Mouse (Mus musculus): ENCODE results near the gene Gm2056.
"Not testable (repeated sequence)": the region's sequence is repeated elsewhere in the genome, so short reads cannot be mapped to it uniquely, and the experiment has no call there.

The Gm2056 gene

DNA sequence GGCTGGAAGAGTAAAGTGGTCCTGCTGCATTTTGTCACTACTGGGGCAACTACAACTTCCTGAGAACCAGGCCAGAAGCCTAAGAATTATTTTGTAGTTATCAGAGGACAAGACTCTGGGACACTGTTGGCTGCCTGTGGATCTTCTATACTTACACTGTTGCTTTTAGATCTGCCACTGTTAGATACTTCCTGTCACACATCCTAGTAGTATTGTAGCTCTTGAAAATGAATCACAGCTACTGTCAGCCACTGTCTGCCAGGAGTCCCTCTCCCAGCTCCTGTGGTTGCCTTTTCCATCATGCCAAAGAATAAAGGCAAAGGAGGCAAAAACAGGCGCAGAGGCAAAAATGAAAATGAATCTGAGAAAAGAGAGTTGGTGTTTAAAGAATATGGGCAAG lies at the start of gene Gm2056:
Gm2056 (plus strand) TSS at position 301 of the 400 bp plus-strand sequence.
- CTCF ChIA-PET, result not testable (repeated sequence)

DNA sequence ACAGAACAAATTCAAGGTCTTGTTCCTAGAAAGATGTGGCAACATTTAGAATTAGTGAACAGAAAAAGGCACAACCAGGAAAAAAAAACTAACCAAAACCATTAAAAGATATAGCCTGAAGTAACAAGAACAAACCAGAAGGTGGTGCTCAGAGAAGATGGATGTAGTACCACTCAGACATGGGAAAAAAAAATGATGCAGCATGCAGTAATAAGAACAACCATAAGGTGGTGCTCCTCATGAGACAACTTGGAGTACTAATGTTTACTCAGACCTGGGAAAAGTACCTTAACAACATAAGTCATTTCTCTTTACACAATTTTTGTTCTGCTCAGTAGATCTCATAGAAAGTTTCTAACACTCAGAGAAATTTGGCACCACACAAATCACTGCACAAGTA lies 42.8 kb upstream of the Gm2056 start:
- CTCF ChIA-PET, result not testable (repeated sequence)

DNA sequence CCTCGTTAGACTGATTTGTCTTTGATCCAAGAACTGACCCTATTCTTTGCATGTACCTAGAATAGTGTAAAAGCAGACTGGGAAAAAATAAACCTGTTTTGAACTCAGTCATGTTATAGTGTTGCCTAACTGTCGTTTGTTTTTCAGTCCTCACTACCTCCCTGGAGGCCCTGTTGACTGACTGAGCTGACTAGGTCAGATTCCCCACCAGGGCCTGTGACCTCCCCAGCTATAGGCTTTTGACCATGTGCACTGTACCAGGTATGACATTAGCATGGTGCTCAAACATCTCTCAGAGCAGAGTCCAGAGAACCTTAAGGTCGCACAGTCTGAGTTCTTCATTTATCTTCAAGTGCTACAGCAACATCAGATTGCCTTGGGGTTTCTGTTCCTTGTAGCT lies 22.7 kb upstream of the Gm2056 start:
- CTCF ChIA-PET, result not testable (repeated sequence)

DNA sequence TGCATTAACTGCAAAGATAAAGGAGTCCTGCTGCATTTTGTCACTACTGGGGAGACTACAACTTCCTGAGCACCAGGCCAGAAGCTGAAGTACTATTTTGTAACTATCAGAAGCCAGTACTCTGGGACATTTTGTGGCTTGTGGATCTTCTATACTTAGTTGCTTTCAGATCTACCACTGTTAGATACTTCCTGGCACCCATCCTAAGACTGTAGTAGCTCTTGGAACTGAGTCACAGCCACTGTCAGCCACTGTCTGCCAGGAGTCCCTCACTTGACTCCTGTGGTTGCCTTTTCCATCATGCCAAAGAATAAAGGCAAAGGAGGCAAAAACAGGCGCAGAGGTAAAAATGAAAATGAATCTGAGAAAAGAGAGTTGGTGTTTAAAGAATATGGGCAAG lies 15.3 kb upstream of the Gm2056 start, which contains the start of gene Gm2075:
Gm2075 (plus strand) TSS at position 301 of the 400 bp plus-strand sequence.
- CTCF ChIA-PET, result not testable (repeated sequence)

DNA sequence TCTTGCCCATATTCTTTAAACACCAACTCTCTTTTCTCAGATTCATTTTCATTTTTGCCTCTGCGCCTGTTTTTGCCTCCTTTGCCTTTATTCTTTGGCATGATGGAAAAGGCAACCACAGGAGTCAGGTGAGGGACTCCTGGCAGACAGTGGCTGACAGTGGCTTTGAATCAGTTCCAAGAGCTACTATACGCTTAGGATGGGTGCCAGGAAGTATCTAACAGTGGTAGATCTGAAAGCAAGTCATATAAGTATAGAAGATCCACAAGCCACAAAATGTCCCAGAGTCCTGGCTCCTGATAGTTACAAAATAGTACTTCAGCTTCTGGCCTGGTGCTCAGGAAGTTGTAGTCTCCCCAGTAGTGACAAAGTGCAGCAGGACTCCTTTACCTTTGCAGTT lies 8.1 kb upstream of the Gm2056 start, which contains the start of gene Gm6803:
Gm6803 (minus strand) TSS at position 101 of the 400 bp plus-strand sequence.
- CTCF ChIA-PET, result not testable (repeated sequence)

DNA sequence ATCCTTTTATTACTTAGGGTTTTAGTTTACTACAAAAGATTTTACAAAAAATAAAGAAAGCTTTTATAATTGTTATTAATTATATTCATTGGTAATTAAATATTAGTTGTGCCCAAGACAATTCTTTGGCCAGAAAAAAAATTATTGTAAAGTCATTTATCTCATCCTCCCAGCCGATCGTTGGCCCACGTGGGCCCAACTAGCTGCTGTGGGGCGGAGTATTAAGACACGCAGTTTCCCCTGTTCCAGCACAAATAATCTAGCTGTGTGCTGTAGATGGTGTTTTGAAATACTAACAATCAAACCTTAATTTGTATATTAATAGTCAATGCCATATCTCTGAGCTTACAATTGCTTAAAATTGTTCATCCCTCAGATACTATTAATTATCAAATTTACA lies 5.4 kb downstream of the Gm2056 start:
- CTCF ChIA-PET, result not testable (repeated sequence)

DNA sequence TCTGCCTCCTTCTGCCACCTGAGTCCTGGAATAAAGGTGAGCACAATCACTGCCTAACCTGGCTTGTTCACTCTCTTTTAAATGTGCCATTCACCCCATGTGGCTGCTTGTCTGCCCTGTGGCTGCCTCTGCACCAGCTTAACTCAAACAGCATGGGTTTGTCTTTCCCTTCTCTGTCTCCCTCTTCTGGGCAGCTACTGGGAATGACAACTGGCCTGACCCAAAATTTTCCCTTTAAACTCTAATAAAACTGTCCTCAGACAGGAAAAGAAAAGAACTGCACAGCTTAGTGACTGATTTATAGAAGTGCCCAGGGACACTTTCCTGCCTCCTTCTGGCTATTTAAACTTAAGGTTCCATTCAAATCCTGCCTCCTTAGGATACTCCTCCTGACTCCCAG lies 12.3 kb downstream of the Gm2056 start:
- CTCF ChIA-PET, result not testable (repeated sequence)

DNA sequence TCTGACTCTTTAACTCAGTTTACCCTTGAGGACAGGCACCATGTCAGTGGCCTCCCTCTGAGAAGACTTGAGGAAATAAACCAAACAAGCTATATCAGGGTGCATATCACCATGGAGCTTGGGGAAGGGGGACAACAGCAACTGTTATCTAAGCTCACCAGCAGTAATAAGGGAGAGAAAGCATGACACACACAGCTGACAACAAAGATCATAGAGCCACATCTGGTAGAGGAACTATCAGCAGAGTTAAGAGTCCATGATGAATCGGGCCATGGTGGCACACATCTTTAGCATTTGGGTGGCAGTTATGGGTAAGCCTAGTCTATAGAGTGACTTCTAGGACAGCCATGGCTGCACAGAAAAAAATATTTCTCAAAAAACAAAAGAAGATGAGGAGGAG lies 12.9 kb downstream of the Gm2056 start:
- CTCF ChIA-PET, result not testable (repeated sequence)

DNA sequence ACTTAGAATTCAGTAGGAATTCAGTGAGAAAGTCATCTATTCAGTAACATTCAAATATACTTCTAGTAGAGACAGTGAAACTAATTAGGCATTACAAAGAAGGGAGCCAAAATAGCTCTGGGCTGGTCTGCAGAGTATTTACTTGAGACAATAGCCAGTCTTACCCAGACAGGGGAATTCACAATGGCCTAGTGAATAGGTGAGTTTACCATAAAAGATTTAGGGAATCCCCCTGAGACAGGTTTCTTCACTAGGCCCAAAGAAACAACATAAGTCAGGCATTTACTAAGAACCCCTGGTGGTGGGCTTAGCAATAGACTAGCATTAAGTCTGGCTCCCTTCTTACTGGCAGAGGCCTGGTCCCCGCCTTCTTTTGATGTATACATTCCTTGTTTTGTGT lies 18.4 kb downstream of the Gm2056 start:
- CTCF ChIA-PET, result not testable (repeated sequence)

Data from spleen, embryonic (tissue).